Mouse (Mus musculus) embryonic facial prominence, embryonic 10.5 days (tissue): ENCODE measurements around the gene Tmem51. TPM values are rescaled to one million over a fixed set of nuclear protein-coding genes. Genes with fewer than 3 reads are reported as not detected.
"Not testable (repeated sequence)": the region's sequence is repeated elsewhere in the genome, so short reads cannot be mapped to it uniquely, and the experiment has no call there.

ENCODE experiments used
- DNase-seq: peaks from one replicate; pipeline ENCODE4 v3.0.0-alpha.2; 2017; ENCODE audit warnings: low spot score
- H3K27ac ChIP-seq: fragments of 300-500 bp; sonication (generic); replicated peaks from 2 replicates; pipeline ENCODE4 v1.5.1; 2016; ENCODE audit warnings: mild to moderate bottlenecking
- H3K27me3 ChIP-seq: fragments of 300-500 bp; sonication (generic); replicated peaks from 2 replicates; pipeline ENCODE4 v1.6.1; 2016; ENCODE audit warnings: low read depth, mild to moderate bottlenecking; ENCODE audit not compliant: poor library complexity, severe bottlenecking
- H3K36me3 ChIP-seq: fragments of 300-500 bp; sonication (generic); replicated peaks from 2 replicates; pipeline ENCODE4 v1.6.1; 2016; ENCODE audit warnings: mild to moderate bottlenecking, moderate library complexity
- H3K4me1 ChIP-seq: fragments of 300-500 bp; sonication (generic); 2 replicates; pipeline ENCODE4 v1.6.1; 2016
- H3K4me3 ChIP-seq: fragments of 300-500 bp; sonication (generic); 2 replicates; pipeline ENCODE4 v1.5.1; 2016; ENCODE audit warnings: mild to moderate bottlenecking, moderate library complexity
- H3K9me3 ChIP-seq: fragments of 300-500 bp; sonication (generic); 2 replicates; pipeline ENCODE4 v1.6.1; 2016; ENCODE audit warnings: mild to moderate bottlenecking
- WGBS: fragments of 180-500 bp; shearing (Covaris S2); methylation state at CpG from one replicate; pipeline ENCODE4 v1.1.7; 2016; 5-methylcytosine and 5-hydroxymethylcytosine counted together
- polyA plus RNA-seq: library from polyadenylated mRNA; unstranded; fragments of >200 nt; fragmentation: Nextera tagmentation; extraction: Ambion mirVana; gene quantifications from 2 replicates; pipeline ENCODE4 v1.2.1, GENCODE M21; 2016

Gene Tmem51
- polyA plus RNA-seq, 1 experiment from 2014 or later: 9.7 TPM

- 83% methylated on average over 7 of the region's 7 CpGs for WGBS
- H3K27me3 ChIP-seq: no peaks in the 10 kb centered on the region
Measured at GRCm38 (mm10) chr4:141996086-141996485, 88.0 kb downstream of the Tmem51 start.

GRCm38 (mm10) chr4:141994062-141994471, 90.0 kb downstream of the Tmem51 start:
- not testable (repeated sequence) for H3K36me3 ChIP-seq, H3K4me3 ChIP-seq, H3K27me3 ChIP-seq, H3K9me3 ChIP-seq, DNase-seq, H3K27ac ChIP-seq
- peaks cover 21% of the 10 kb centered on the region for H3K4me1 ChIP-seq
- 33% methylated on average over 2 of the region's 2 CpGs for WGBS

More at GRCm38 (mm10) chr4:141996086-141996485, 88.0 kb downstream of the Tmem51 start:
- Histone ChIP-seq H3K27ac (no peak overlapping the region), H3K36me3 (no peaks in the 10 kb centered on the region), H3K9me3 (no peaks in the 10 kb centered on the region), H3K4me1 (peaks cover 21% of the 10 kb centered on the region), H3K4me3 (no peak overlapping the region)
- no peak for DNase-seq

GRCm38 (mm10) chr4:141993347-141994061, 90.6 kb downstream of the Tmem51 start:
- 75% methylated on average over 5 of the region's 5 CpGs for whole genome bisulfite sequencing
- DNase-seq: no peak
- Histone ChIP-seq H3K27ac (no peak overlapping the region), H3K4me1 (peaks cover 18% of the 10 kb centered on the region), H3K9me3 (no peaks in the 10 kb centered on the region), H3K27me3 (no peaks in the 10 kb centered on the region), H3K4me3 (no peak overlapping the region), H3K36me3 (no peaks in the 10 kb centered on the region)

- WGBS: 86% methylated on average over 14 of the region's 14 CpGs
- Histone ChIP-seq H3K4me3 (no peak overlapping the region), H3K9me3 (no peaks in the 10 kb centered on the region), H3K27me3 (no peaks in the 10 kb centered on the region), H3K36me3 (no peaks in the 10 kb centered on the region), H3K4me1 (peaks cover 13% of the 10 kb centered on the region; the same call in 1 of the 2 replicates), H3K27ac (no peak overlapping the region)
- no peak for DNase-seq
Measured at GRCm38 (mm10) chr4:141992530-141993204, 91.4 kb downstream of the Tmem51 start.

GRCm38 (mm10) chr4:141988178-141988577, 95.9 kb downstream of the Tmem51 start:
- H3K36me3 ChIP-seq: no peaks in the 10 kb centered on the region
- no peaks in the 10 kb centered on the region for H3K9me3 ChIP-seq
- DNase-seq: no peak
- H3K4me1 ChIP-seq: peaks cover 6% of the 10 kb centered on the region; the same call in 1 of the 2 replicates
- H3K4me3 ChIP-seq: no peak overlapping the region
- no peak overlapping the region for H3K27ac ChIP-seq
- no peaks in the 10 kb centered on the region for H3K27me3 ChIP-seq
- 94% methylated on average over 1 of the region's 1 CpGs for WGBS

- Histone ChIP-seq H3K27me3 (no peaks in the 10 kb centered on the region), H3K4me3 (no peak overlapping the region), H3K4me1 (no peaks in the 10 kb centered on the region), H3K36me3 (no peaks in the 10 kb centered on the region), H3K9me3 (no peaks in the 10 kb centered on the region), H3K27ac (no peak overlapping the region)
- 63% methylated on average over 3 of the region's 3 CpGs for WGBS
- no peak for DNase-seq
Measured at GRCm38 (mm10) chr4:141983689-141984088, 100.4 kb downstream of the Tmem51 start.

DNA sequence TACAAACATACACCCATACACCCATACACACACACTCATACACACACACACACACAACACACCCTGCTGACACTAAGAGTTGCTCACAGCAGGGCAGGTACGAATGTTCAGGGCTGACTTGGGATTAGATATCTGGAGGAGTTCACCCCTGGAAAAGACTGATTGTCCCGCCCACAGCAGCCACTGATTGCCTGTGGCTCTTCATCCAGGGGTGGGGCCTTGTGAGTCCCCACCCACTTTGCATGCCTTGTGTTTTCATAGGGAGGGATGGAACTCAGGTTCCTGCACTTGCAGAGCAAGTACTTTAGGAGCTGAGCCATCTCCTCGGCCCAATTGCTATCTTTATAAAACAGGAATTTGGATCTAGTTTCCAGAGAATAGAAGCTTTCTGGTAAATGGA, 102.6 kb downstream of the Tmem51 start:
- H3K27ac ChIP-seq: no peak overlapping the region
- no peak for DNase-seq
- no peaks in the 10 kb centered on the region for H3K4me1 ChIP-seq
- no peaks in the 10 kb centered on the region for H3K9me3 ChIP-seq
- no peaks in the 10 kb centered on the region for H3K36me3 ChIP-seq
- no peak overlapping the region for H3K4me3 ChIP-seq
- WGBS: 79% methylated on average over 3 of the region's 3 CpGs
- no peaks in the 10 kb centered on the region for H3K27me3 ChIP-seq

Other genes starting within 250 kb of the Tmem51 start
- gene Ctrc, start 237.9 kb downstream of the Tmem51 start, polyA plus RNA-seq: not detected in 2 replicates
- 40.7 and 41.8 TPM in 2 replicates for gene Efhd2, start 209.4 kb downstream of the Tmem51 start, polyA plus RNA-seq
- gene Fhad1, start 69.2 kb downstream of the Tmem51 start, polyA plus RNA-seq: 0.50 and 1.0 TPM in 2 replicates
- gene Kazn, start 155.1 kb upstream of the Tmem51 start, polyA plus RNA-seq: 13.3 and 13.8 TPM in 2 replicates